ENCODE assay signal across 8 mouse cellular contexts in genomic region chr15:101143494-101143893, GRCm38 (mm10). TPM values are rescaled to one million over a fixed set of nuclear protein-coding genes. Genes with fewer than 3 reads are reported as not detected.
DNase-seq lines count a peak whose midpoint lies in the region; ATAC-seq lines count a peak whose summit lies in the region.

No protein-coding gene starts in this region.

- peaks cover 39% of the 10 kb centered on the region for H3K4me1 ChIP-seq in forebrain, embryonic 13.5 days
- H3K4me1 ChIP-seq in forebrain, embryonic 12.5 days: peaks cover 61% of the 10 kb centered on the region
- H3K4me1 ChIP-seq in heart, embryonic 14.5 days (ENCODE audit: control insufficient read depth in 2 of 2, insufficient read depth in 2 of 2, low read length in 2 of 2): peaks cover 63 to 83% of the 10 kb centered on the region in 2 experiments

- no peaks in the 10 kb centered on the region for H3K9me3 ChIP-seq in forebrain, embryonic 13.5 days (replicated peaks)
- no peaks in the 10 kb centered on the region for H3K9me3 ChIP-seq in forebrain, embryonic 12.5 days
- H3K9me3 ChIP-seq in heart, embryonic 14.5 days (ENCODE audit: control insufficient read depth, low read length): no peaks in the 10 kb centered on the region

- H3K27ac ChIP-seq in forebrain, embryonic 13.5 days: 0 out of 2 replicates have a peak overlapping the region, but pooled peaks have one; percentile 1
- H3K27ac ChIP-seq in forebrain, embryonic 12.5 days: no peak overlapping the region
- H3K27ac ChIP-seq in heart, embryonic 14.5 days (replicated peaks in 1 of 2; ENCODE audit: control insufficient read depth in 1 of 2, insufficient read depth in 1 of 2, low read depth in 2 of 2, low read length in 2 of 2): peak overlapping the region; percentile 50 to 72; a peak in 3 of 4 replicates

- no peaks in the 10 kb centered on the region for H3K36me3 ChIP-seq in forebrain, embryonic 13.5 days (ENCODE audit: poor library complexity, severe bottlenecking)
- no peaks in the 10 kb centered on the region for H3K36me3 ChIP-seq in forebrain, embryonic 12.5 days (replicated peaks)
- no peaks in the 10 kb centered on the region for H3K36me3 ChIP-seq in heart, embryonic 14.5 days (ENCODE audit: control insufficient read depth, insufficient read depth, low read length)

- intact Hi-C loops in left cerebral cortex, postnatal 4 days (cut with DNase I): no loop called here

- WGBS in forebrain, embryonic 13.5 days: 22% methylated on average over 8 of the region's 8 CpGs
- 19% methylated on average over 8 of the region's 8 CpGs for WGBS in forebrain, embryonic 12.5 days
- 18% methylated on average over 8 of the region's 8 CpGs for WGBS in heart, embryonic 14.5 days

- no peak for ATAC-seq in forebrain, embryonic 13.5 days
- no peak for ATAC-seq in forebrain, embryonic 12.5 days (ENCODE audit: low FRiP score)
- ATAC-seq in heart, embryonic 14.5 days (ENCODE audit: insufficient number of reproducible peaks, insufficient read depth, low FRiP score, low read depth): no peak
- ATAC-seq in granulocyte monocyte progenitor cell, adult 5-6 weeks (replicated peaks; ENCODE audit: poor library complexity, severe bottlenecking): no peak
- ATAC-seq in megakaryocyte progenitor cell, adult 5-6 weeks (replicated peaks; ENCODE audit: poor library complexity): no peak

- no peak overlapping the region for H3K4me3 ChIP-seq in forebrain, embryonic 13.5 days
- H3K4me3 ChIP-seq in forebrain, embryonic 12.5 days (replicated peaks): no peak overlapping the region
- H3K4me3 ChIP-seq in heart, embryonic 14.5 days (ENCODE audit: control insufficient read depth in 1 of 2, insufficient read depth in 1 of 2, low read depth in 1 of 2, low read length in 2 of 2): no peak overlapping the region; a peak in 1 of 4 replicates

- H3K9ac ChIP-seq in forebrain, embryonic 13.5 days: 0 out of 2 replicates have a peak overlapping the region, but pooled peaks have one; percentile 30
- H3K9ac ChIP-seq in forebrain, embryonic 12.5 days: no peak overlapping the region
- peak overlapping the region; percentile 52 for H3K9ac ChIP-seq in heart, embryonic 14.5 days (ENCODE audit: low read length)

- H3K4me2 ChIP-seq in forebrain, embryonic 13.5 days: no peak overlapping the region
- no peak overlapping the region for H3K4me2 ChIP-seq in forebrain, embryonic 12.5 days
- peak overlapping the region; percentile 41 for H3K4me2 ChIP-seq in heart, embryonic 14.5 days (ENCODE audit: low read length)

- DNase-seq in urinary bladder, postnatal 14 days (ENCODE audit: low spot score): peak; percentile 66
- DNase-seq in urinary bladder, postnatal 10 days (ENCODE audit: low spot score): no peak
- peak; percentile 60 for DNase-seq in left cerebral cortex, postnatal 4 days

- H3K27me3 ChIP-seq in forebrain, embryonic 13.5 days: peaks cover 10% of the 10 kb centered on the region; the same call in 1 of the 2 replicates
- peaks cover 7% of the 10 kb centered on the region for H3K27me3 ChIP-seq in forebrain, embryonic 12.5 days
- no peaks in the 10 kb centered on the region for H3K27me3 ChIP-seq in heart, embryonic 14.5 days (ENCODE audit: control insufficient read depth, insufficient read depth, low read length)

RNA-seq across cellular contexts. Expression of gene Acvrl1, which starts 15.2 kb away (rescaled TPM):
- polyA plus RNA-seq in forebrain, embryonic 13.5 days (2015; fragmentation: Nextera tagmentation; extraction: Ambion mirVana): 5.0 and 5.3 TPM in 2 replicates
- 6.4 and 6.5 TPM in 2 replicates for polyA plus RNA-seq in forebrain, embryonic 12.5 days (2016; fragmentation: Nextera tagmentation; extraction: Ambion mirVana)
- 5.8 and 8.1 TPM in 2 replicates for polyA plus RNA-seq in heart, embryonic 14.5 days (2014; fragmentation: Nextera tagmentation; extraction: Ambion mirVana)
- total RNA-seq in left cerebral cortex, postnatal 4 days (2021): 1 to 10 TPM; 8.4 to 9.7 TPM
- 0.30 TPM in 1 of 2 replicates, not detected in the other for total RNA-seq in granulocyte monocyte progenitor cell, adult 5-6 weeks (2014; fragmentation: Nextera tagmentation)
- total RNA-seq in granulocyte monocyte progenitor cell, adult 5-6 weeks (2017): 0.73 and 2.7 TPM in 2 replicates
- total RNA-seq in megakaryocyte progenitor cell, adult 5-6 weeks (2015): 0.27 and 1.1 TPM in 2 replicates
- total RNA-seq in megakaryocyte progenitor cell, adult 5-6 weeks (2017): 1.6 and 1.7 TPM in 2 replicates

RNA-seq across cellular contexts. Expression of gene Ankrd33, which starts 27.9 kb away (rescaled TPM):
- not detected in 2 replicates for polyA plus RNA-seq in forebrain, embryonic 13.5 days (2015; fragmentation: Nextera tagmentation; extraction: Ambion mirVana)
- not detected in 2 replicates for polyA plus RNA-seq in forebrain, embryonic 12.5 days (2016; fragmentation: Nextera tagmentation; extraction: Ambion mirVana)
- polyA plus RNA-seq in heart, embryonic 14.5 days (2014; fragmentation: Nextera tagmentation; extraction: Ambion mirVana): not detected in 2 replicates
- not detected for total RNA-seq in left cerebral cortex, postnatal 4 days (2021)
- total RNA-seq in granulocyte monocyte progenitor cell, adult 5-6 weeks (2014; fragmentation: Nextera tagmentation): not detected in 2 replicates
- total RNA-seq in granulocyte monocyte progenitor cell, adult 5-6 weeks (2017): not detected in 2 replicates
- total RNA-seq in megakaryocyte progenitor cell, adult 5-6 weeks (2015): not detected in 2 replicates
- not detected in 2 replicates for total RNA-seq in megakaryocyte progenitor cell, adult 5-6 weeks (2017)

RNA-seq across cellular contexts. Expression of gene Acvr1b, which starts 30.4 kb away (rescaled TPM):
- polyA plus RNA-seq in forebrain, embryonic 13.5 days (2015; fragmentation: Nextera tagmentation; extraction: Ambion mirVana): 14.3 and 15.8 TPM in 2 replicates
- polyA plus RNA-seq in forebrain, embryonic 12.5 days (2016; fragmentation: Nextera tagmentation; extraction: Ambion mirVana): 14.5 and 18.4 TPM in 2 replicates
- polyA plus RNA-seq in heart, embryonic 14.5 days (2014; fragmentation: Nextera tagmentation; extraction: Ambion mirVana): 7.3 and 8.7 TPM in 2 replicates
- total RNA-seq in left cerebral cortex, postnatal 4 days (2021): 10 to 100 TPM; 96.1 to 98.6 TPM
- total RNA-seq in granulocyte monocyte progenitor cell, adult 5-6 weeks (2014; fragmentation: Nextera tagmentation): 6.9 and 8.7 TPM in 2 replicates
- total RNA-seq in granulocyte monocyte progenitor cell, adult 5-6 weeks (2017): 6.9 and 9.9 TPM in 2 replicates
- total RNA-seq in megakaryocyte progenitor cell, adult 5-6 weeks (2015): 3.4 and 4.8 TPM in 2 replicates
- 6.4 and 10.3 TPM in 2 replicates for total RNA-seq in megakaryocyte progenitor cell, adult 5-6 weeks (2017)

Comparison
In these comparisons a context has a peak if more than half of its experiments do, and no peak if none do; other contexts are left out.
1. RNA of gene Acvr1b, which starts 30.4 kb away (total RNA-seq): 96.1 to 98.6 TPM in left cerebral cortex, postnatal 4 days; 6.9 to 9.9 TPM in granulocyte monocyte progenitor cell, adult 5-6 weeks and 3.4 to 10.3 TPM in megakaryocyte progenitor cell, adult 5-6 weeks; every median in the first group is over 4 times any median in the second.